Mouse (Mus musculus) brain, embryonic 14.5 days (tissue): ENCODE measurements at regions not wholly inside any gene's neighbourhood (a gene's known extent, or its start where the extent isn't known, plus 50 kb on each side); places are given as distances from the start of the nearest gene placed in this dataset.

Experiments
- CTCF ChIP-seq: fragments of 200-500 bp; IDR thresholded peaks from 2 replicates; pipeline ENCODE4 v1.5.1; 2012; ENCODE audit warnings: inconsistent platforms, mild to moderate bottlenecking, moderate library complexity, borderline replicate concordance; ENCODE audit not compliant: insufficient read depth, insufficient read length; ENCODE audit errors: extremely low read depth
- POLR2A ChIP-seq: fragments of 200-500 bp; IDR thresholded peaks from 2 replicates; pipeline ENCODE4 v1.6.1; 2012; ENCODE audit warnings: mild to moderate bottlenecking, inconsistent platforms, borderline replicate concordance; ENCODE audit not compliant: poor library complexity, insufficient read depth, insufficient read length, severe bottlenecking; ENCODE audit errors: extremely low read depth

DNA sequence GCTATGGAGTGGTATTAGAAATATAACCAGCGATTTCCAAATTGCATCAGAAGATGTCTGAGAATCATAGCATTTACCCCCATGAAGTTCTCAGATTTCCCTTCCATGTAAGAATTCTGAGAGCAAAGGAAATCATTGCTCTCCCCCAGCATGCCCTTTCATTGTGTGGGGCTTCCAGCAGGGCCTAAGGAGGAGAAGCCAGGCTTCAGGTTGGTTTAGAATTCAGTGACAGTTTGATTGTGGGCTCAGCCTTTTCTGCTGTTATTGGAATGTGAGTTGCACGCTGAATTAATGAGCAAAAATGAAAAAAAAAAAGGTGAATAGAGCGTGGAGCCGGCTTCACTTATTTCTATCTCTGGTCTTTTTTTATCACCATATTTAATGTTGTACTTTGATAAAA lies 570.0 kb upstream of the Akr1e1 start:
- TF ChIP-seq CTCF: no peak
- no peak for TF ChIP-seq POLR2A
